Mouse (Mus musculus) cortical plate, adult 2 months (tissue): ENCODE data around the gene Gm3005.
"Not testable (repeated sequence)": the region's sequence is repeated elsewhere in the genome, so short reads cannot be mapped to it uniquely, and the experiment has no call there.

Experiments
- CTCF ChIP-seq: fragments of 200-500 bp; IDR thresholded peaks from 2 replicates; pipeline ENCODE4 v1.5.1; 2011; ENCODE audit warnings: mild to moderate bottlenecking, control low read depth, low read length; ENCODE audit not compliant: insufficient read depth; ENCODE audit errors: extremely low read depth
- POLR2A ChIP-seq: fragments of 200-500 bp; IDR thresholded peaks from 2 replicates; pipeline ENCODE4 v1.6.1; 2011; ENCODE audit warnings: mild to moderate bottlenecking, low read length, control low read depth; ENCODE audit not compliant: insufficient read depth; ENCODE audit errors: extremely low read depth

DNA sequence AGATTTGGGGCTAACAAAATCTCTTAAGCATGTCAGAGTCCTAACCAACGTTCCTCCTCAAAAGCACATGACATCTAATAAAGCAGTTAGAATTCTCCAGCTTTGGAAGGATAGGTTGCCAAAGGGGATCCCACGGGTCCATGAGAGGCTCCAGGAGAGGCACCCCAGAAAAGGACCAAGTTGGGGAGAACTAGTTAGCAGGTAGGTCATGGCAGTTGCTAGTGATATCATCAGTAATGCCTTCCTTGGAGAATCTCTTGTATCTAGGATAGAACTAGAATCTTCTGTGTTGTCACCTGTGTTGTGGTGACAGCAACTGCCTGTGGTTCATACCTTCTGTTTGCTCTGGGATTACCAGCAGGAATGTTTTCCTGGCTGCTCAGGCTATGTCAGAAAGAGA lies 33.1 kb upstream of the Gm3005 start, which contains the start of gene Gm10413:
- TF ChIP-seq CTCF, POLR2A: not testable (repeated sequence)
